Mouse (Mus musculus) heart, adult 2 months (tissue): Measurements from ENCODE around the gene Frmpd4. TPM values are rescaled to one million over a fixed set of nuclear protein-coding genes. Genes with fewer than 3 reads are reported as not detected.

ENCODE experiments used
- DNase-seq, 2 experiments: peaks; one replicate each; pipeline ENCODE4 v3.0.0; 2021
- H3K27ac ChIP-seq: fragments of 200-600 bp; 2 replicates; pipeline ENCODE4 v1.8.1; 2022
- H3K27me3 ChIP-seq: fragments of 200-500 bp; 2 replicates; pipeline ENCODE4 v1.6.1; 2012; ENCODE audit warnings: mild to moderate bottlenecking, low read length, inconsistent platforms, mixed read lengths; ENCODE audit not compliant: control insufficient read depth, insufficient read depth
- H3K36me3 ChIP-seq: fragments of 200-500 bp; 2 replicates; pipeline ENCODE4 v1.6.1; 2012; ENCODE audit warnings: low read length, inconsistent platforms; ENCODE audit not compliant: control insufficient read depth, insufficient read depth
- H3K4me1 ChIP-seq: fragments of 200-500 bp; 2 replicates; pipeline ENCODE4 v1.6.1; 2011; ENCODE audit warnings: low read length; ENCODE audit not compliant: control insufficient read depth, insufficient read depth
- H3K4me3 ChIP-seq: fragments of 200-600 bp; 2 replicates; pipeline ENCODE4 v1.8.1; 2022
- H3K79me2 ChIP-seq: fragments of 200-500 bp; replicated peaks from 2 replicates; pipeline ENCODE4 v1.6.1; 2012; ENCODE audit warnings: mild to moderate bottlenecking, inconsistent platforms, low read length, moderate library complexity, mixed read lengths; ENCODE audit not compliant: control insufficient read depth, insufficient read depth
- H3K9ac ChIP-seq: fragments of 200-500 bp; 2 replicates; pipeline ENCODE4 v1.6.1; 2012; ENCODE audit warnings: low read depth, mild to moderate bottlenecking, control low read depth, inconsistent platforms, low read length, mixed read lengths
- CTCF ChIP-seq: fragments of 200-600 bp; IDR thresholded peaks from 2 replicates; pipeline ENCODE4 v1.8.1; 2022; ENCODE audit warnings: antibody characterized with exemption, mild to moderate bottlenecking, moderate library complexity
- EP300 ChIP-seq: fragments of 200-500 bp; IDR thresholded peaks from 2 replicates; pipeline ENCODE4 v1.6.1; 2011; ENCODE audit warnings: low read depth, low read length, control low read depth; ENCODE audit not compliant: insufficient read depth
- POLR2A ChIP-seq: fragments of 200-500 bp; IDR thresholded peaks from 2 replicates; pipeline ENCODE4 v1.6.1; 2011; ENCODE audit warnings: mild to moderate bottlenecking, low read depth, low read length, control low read depth; ENCODE audit not compliant: insufficient read depth
- WGBS: fragments of 180-500 bp; shearing (Covaris S2); methylation state at CpG from one replicate; pipeline ENCODE4 v1.1.7; 2018; 5-methylcytosine and 5-hydroxymethylcytosine counted together
- intact Hi-C: fragments of 180-260 bp; cut with DNase I; formaldehyde crosslinking; loops from one replicate; pipeline ENCODE4 v1.15.1; 2025
- polyA plus RNA-seq: library from polyadenylated mRNA; depleted of rRNA; stranded (reverse); fragments of >200 nt; gene quantifications from 2 replicates; pipeline ENCODE4 v1.2.3, GENCODE M21; 2012
- total RNA-seq, 2 experiments: library from RNA; stranded (reverse); gene quantifications; 2 replicates each; pipeline ENCODE4 v1.2.3; 2021

Frmpd4 gene
- total and polyA plus RNA-seq, 3 experiments = not detected

- Histone ChIP-seq H3K27ac (no peak overlapping the region), H3K4me1 (no peaks in the 10 kb centered on the region), H3K4me3 (no peak overlapping the region), H3K79me2 (no peaks in the 10 kb centered on the region), H3K27me3 (no peaks in the 10 kb centered on the region), H3K9ac (no peak overlapping the region), H3K36me3 (no peaks in the 10 kb centered on the region)
- WGBS = 87% methylated on average over 5 of the region's 5 CpGs
- DNase-seq = no peak
- intact Hi-C loops = no loop called here
- TF ChIP-seq EP300 = no peak
- TF ChIP-seq CTCF = no peak
- no peak for TF ChIP-seq POLR2A
Observed at GRCm38 (mm10) chrX:167808572-167808971, 768.5 kb downstream of the Frmpd4 start.

DNA sequence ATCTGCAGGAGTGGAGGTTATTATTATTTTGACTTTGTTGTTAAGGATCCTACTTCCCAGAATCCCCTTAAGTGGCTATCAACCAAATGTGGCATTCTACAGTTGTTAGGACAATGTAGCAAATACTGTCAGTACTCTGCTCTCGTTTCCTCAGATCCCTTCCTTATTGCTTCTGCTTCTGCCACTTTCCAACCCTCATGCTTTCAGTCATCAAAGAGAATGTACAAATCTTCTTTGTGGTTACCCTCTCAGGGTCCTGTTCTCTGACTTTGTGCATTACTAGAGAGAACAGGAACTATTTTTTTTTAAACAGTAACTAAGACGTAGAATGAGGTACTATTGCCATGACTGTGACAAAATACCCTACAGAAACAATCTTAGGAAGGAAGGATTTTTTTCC is 788.3 kb downstream of the Frmpd4 start:
- H3K4me1 ChIP-seq = no peaks in the 10 kb centered on the region
- H3K27ac ChIP-seq = no peak overlapping the region
- no peak for TF ChIP-seq EP300
- TF ChIP-seq CTCF = no peak
- no peak for TF ChIP-seq POLR2A
- WGBS = 70% methylated on average over 2 of the region's 2 CpGs
- no peak for DNase-seq
- intact Hi-C loops = no loop called here
- H3K79me2 ChIP-seq = no peaks in the 10 kb centered on the region
- H3K27me3 ChIP-seq = no peaks in the 10 kb centered on the region
- no peak overlapping the region for H3K9ac ChIP-seq
- no peak overlapping the region for H3K4me3 ChIP-seq
- H3K36me3 ChIP-seq = no peaks in the 10 kb centered on the region

- Histone ChIP-seq H3K27ac (no peak overlapping the region), H3K27me3 (no peaks in the 10 kb centered on the region), H3K79me2 (no peaks in the 10 kb centered on the region), H3K4me3 (no peak overlapping the region), H3K9ac (no peak overlapping the region), H3K36me3 (no peaks in the 10 kb centered on the region), H3K4me1 (no peaks in the 10 kb centered on the region)
- TF ChIP-seq POLR2A = no peak
- no peak for TF ChIP-seq EP300
- no peak for TF ChIP-seq CTCF
- intact Hi-C loops = no loop called here
- no peak for DNase-seq
Observed at GRCm38 (mm10) chrX:167783526-167783925, 793.5 kb downstream of the Frmpd4 start.

- intact Hi-C loops = no loop called here
- Histone ChIP-seq H3K79me2 (no peaks in the 10 kb centered on the region), H3K27ac (no peak overlapping the region), H3K4me1 (no peaks in the 10 kb centered on the region; the same call in 1 of the 2 replicates), H3K27me3 (no peaks in the 10 kb centered on the region), H3K9ac (no peak overlapping the region), H3K36me3 (no peaks in the 10 kb centered on the region), H3K4me3 (no peak overlapping the region)
- WGBS = 67% methylated on average over 3 of the region's 3 CpGs
- TF ChIP-seq CTCF (no peak), EP300 (no peak), POLR2A (no peak)
- DNase-seq = peak; percentile 5 to 18
Observed at GRCm38 (mm10) chrX:167719564-167719981, 857.5 kb downstream of the Frmpd4 start.

GRCm38 (mm10) chrX:167719092-167719491 is 857.9 kb downstream of the Frmpd4 start:
- TF ChIP-seq POLR2A = no peak
- no peak for TF ChIP-seq CTCF
- no peak for TF ChIP-seq EP300
- no peak for DNase-seq
- WGBS = 68% methylated on average over 1 of the region's 1 CpGs
- intact Hi-C loops = no loop called here
- Histone ChIP-seq H3K9ac (no peak overlapping the region), H3K27ac (no peak overlapping the region), H3K4me1 (no peaks in the 10 kb centered on the region; the same call in 1 of the 2 replicates), H3K36me3 (no peaks in the 10 kb centered on the region), H3K27me3 (no peaks in the 10 kb centered on the region), H3K4me3 (no peak overlapping the region), H3K79me2 (no peaks in the 10 kb centered on the region)

DNA sequence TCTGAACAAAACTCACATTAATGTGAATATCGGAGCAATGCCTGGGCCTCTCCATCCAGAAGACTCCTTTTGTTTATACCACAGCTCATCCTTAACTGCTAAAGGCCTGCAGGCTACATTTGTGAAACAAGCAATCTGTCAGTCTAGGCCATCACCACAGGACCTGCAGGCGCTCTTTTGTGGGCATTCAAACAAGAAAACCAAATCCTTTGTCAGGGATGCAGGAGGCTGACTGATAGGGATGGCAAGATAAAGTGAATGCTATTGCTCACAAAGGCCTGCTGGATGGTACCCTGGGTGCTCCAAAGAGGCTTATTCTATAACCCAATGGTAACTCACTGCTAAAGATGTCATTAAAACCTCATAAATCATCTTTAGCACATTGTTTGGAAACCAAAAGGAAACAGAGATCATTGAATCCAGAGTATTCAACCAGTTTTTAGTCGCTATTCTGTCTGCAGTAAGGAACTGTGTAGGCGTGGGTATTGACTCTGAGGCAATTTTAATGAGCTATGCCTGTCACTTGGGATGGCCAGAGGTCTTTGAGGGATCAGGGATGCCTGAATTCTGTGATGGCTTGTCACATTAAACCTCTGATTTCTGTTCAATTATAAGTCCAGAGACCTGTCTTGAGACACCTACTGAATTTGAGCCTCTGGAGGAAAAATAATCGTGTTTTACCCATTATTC is 922.1 kb downstream of the Frmpd4 start:
- Histone ChIP-seq H3K9ac (no peak overlapping the region), H3K27me3 (no peaks in the 10 kb centered on the region), H3K4me3 (no peak overlapping the region), H3K79me2 (no peaks in the 10 kb centered on the region), H3K4me1 (no peaks in the 10 kb centered on the region), H3K27ac (no peak overlapping the region), H3K36me3 (no peaks in the 10 kb centered on the region)
- intact Hi-C loops = no loop called here
- 54% methylated on average over 5 of the region's 5 CpGs for WGBS
- no peak for DNase-seq
- TF ChIP-seq POLR2A (no peak), EP300 (no peak), CTCF (no peak)
